Mouse (Mus musculus) thymus, postnatal 25 days (tissue): ENCODE results near the gene Snrnp48.

Source experiments
- DNase-seq: peaks from one replicate; pipeline ENCODE4 v3.0.0; 2022

The Snrnp48 gene

DNA sequence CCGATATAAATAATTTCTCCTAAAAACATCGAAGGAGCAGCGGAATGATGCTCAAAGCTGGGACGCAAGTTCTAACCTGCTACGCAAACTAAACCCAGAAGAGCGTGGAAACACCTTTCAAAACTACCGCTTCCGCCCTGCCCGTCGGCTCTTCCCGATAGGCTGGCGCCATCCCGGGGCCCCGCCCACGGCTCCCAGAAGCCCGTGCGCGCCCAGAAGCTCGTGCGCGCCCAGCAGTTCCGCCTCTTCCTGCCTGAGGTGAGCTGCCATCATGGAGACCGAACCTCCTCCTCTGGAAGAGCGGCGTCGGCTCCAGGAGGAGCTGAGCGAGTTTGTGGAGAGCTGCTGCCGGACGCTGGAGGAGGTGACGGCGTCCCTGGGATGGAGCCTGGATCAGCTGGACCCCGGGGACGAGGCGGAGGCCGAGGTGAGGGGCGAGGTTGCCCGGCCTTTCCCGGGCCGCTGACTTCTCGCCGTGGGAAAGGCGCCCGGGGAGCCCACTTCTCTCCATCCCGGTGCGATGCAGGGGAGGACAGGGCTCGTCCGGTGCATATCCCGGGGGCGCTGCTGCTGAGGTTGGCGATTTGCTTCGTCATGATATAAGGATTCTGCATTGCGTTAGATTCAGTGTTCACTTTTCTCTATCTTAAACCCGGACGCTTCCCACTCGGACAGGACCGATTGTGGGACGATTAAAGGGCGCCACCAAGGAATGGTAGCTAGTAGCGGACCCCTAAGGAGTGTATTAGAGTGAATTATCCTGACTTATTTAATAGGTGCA lies at the start of gene Snrnp48:
Gene Snrnp48 (plus strand): TSS at position 237 of the 781 bp plus-strand sequence.
- peak; percentile 89 for DNase-seq

- DNase-seq = no peak
These were observed 49.2 kb upstream of the Snrnp48 start for GRCm38 (mm10) chr13:38155523-38155922.

- no peak for DNase-seq
These were observed 47.1 kb upstream of the Snrnp48 start for GRCm38 (mm10) chr13:38157635-38158034.

- DNase-seq = no peak
These were observed 42.7 kb upstream of the Snrnp48 start for GRCm38 (mm10) chr13:38162002-38162401.

DNA sequence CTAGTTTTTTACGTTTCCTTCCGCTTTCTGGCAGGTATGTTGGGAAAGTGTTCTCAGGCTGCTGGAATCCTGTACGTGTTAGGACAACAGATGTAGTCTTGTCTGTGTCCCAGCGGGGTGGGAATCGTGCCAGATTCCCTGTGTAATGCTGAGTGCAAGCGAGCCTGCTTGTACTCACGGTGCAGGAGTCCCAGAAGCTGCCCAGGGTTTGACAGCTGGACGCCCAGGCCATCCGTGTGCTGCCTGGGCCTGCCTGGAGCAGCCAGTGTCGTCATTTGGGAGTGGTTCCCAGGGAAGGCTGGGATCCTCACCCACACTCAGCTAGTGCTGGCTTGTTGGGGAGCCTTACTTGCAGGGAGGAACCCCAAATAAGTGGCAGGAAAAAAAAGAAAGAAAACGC lies 42.1 kb upstream of the Snrnp48 start:
- DNase-seq = no peak

GRCm38 (mm10) chr13:38164932-38165331 lies 39.8 kb upstream of the Snrnp48 start:
- DNase-seq = no peak

DNA sequence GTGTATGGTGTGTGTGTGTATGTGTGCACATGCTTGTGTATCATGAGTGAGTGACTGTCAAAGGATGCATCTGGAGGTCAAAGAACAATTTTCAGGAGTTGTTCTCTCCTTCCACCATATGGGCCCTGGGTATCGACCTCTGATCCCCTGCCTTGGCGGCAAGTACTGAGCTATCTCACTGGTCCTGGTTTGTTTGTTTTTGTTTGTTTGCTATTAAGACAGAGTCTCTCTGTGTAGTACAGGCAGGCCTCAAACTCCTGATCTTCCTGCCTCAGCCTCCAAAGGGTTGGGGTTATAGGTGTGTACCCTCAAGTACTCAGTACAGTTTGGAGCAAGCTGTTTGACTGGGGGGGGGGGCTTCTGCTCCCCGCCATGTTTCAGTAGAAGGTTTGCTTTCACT lies 37.7 kb upstream of the Snrnp48 start:
- DNase-seq = no peak

DNA sequence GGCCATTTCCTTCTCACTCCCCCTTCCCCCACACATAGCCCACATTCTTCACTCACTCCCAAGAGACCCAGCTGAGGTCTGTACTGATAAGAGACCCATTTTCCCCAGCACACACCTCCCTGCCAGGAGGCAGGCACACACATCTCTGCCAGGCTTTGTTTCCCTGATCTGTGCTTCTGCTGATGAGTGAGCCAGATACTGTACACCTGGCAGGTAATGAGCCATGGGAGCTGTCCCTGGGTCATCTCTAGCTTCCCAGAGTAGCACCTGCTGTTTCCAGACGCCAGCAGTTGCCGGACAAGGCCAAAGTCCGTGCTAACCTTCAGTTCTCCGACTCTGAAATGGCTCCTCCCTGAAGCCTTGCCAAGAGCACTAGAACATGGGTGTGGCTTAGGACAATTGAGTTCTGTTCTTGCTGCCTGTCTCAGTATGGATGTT lies 34.0 kb upstream of the Snrnp48 start:
- DNase-seq = no peak

- DNase-seq = no peak
These were observed 11.3 kb upstream of the Snrnp48 start for GRCm38 (mm10) chr13:38193406-38193805.

- no peak for DNase-seq
These were observed 3.3 kb upstream of the Snrnp48 start for GRCm38 (mm10) chr13:38201413-38201812.

DNA sequence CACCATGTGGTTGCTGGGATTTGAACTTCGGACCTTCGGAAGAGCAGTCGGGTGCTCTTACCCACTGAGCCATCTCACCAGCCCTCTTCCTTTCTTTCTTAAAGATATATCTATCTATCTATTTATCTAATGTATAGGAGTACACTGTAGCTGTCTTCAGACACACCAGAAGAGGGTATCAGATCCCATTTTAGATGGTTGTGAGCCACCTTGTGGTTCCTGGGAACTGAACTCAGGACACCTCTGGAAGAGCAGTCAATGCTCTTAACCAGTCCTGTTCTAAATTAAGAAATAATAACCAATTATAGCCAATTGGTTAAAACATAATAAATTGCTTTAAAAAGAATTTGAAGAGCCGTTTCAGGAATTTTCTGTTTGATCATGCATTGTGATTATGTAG lies 567 bp upstream of the Snrnp48 start:
- no peak for DNase-seq

DNA sequence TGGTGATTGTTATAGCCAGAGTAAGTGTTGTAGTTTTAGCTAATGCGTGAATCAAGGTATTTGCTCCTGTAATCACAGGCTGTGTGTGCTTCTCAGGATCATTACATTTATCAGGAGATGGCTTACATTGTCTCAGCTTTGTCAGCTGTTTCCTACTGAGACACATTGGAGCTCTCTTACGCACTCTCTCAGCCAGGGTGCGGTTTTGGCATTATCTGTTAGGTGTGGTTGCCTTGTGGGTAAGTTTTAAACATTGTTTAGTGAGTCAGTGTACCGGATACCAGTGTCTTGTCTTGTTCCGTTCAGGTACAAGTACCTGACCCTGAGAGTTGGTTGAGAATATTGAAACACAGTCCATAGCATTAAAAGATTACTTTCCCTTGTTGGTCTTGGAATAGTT lies 6.4 kb downstream of the Snrnp48 start:
- no peak for DNase-seq

- DNase-seq = no peak
These were observed 13.9 kb downstream of the Snrnp48 start for GRCm38 (mm10) chr13:38218686-38219085.

DNA sequence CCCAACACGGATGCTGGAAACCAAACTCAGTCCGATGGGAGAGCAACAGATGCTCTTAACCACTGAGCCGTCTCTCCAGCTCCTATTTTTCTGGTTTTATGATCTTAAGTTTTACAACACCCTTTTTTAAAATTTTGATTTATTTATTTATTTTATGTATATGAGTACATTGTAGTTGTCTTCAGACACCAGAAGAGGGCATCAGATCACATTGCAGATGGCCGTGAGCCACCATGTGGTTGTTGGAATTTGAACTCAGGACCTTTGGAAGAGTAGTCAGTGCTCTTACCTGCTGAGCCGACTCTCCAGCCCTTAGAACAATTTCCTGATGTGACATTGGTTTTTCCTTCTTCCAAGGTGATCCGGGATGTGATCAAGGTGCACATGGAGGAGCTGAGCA lies 15.6 kb downstream of the Snrnp48 start:
- no peak for DNase-seq

DNA sequence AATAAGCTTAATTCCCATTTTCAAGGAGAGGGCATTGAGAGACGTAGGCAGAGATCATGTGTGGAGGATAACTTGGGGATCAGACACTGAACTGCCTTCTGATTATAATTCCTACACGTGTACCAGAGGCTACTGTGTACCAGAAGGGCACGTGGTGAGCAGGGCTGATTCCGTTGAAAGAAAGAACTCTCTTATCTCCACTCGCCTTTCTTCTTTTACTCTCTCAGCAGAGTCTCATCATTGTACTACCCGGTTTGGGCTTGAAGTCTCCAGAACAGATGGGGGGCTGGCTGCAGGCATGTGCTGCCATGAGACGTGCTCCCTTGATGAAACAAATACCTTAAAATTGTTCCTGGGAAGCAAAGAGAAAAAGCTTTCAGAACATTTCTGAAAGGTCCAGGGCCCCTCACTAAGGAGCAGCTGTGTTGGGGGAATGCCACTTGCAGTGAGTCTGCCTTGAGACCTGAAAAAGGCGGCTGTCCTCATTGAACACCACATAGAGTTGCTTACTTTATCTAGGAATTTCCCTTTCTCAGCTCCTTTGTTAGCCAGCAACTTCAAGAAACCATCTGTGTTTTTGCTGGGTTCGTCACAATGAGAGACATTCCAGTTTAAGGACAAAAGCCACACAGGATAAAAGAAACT lies 25.6 kb downstream of the Snrnp48 start:
- DNase-seq = no peak

DNA sequence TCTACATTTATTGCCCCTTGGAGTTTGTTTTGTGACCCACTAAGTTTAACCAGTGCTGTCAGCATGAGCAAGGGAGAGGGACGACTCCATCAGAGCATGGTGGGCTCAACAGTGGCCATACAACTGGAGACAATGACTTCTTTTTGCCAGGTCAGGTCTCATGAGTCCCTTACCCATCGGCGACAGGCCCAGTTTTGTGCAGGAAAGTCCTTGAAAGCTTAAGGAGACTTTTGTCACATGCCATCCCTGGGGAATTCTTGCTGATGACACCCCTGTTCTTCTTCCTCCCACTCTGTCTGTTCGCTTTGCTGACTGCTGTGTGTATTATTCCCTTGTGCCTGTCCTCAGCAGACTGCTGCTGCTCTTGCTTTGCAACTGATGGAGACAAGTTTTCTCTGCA lies 27.7 kb downstream of the Snrnp48 start:
- DNase-seq = no peak

DNA sequence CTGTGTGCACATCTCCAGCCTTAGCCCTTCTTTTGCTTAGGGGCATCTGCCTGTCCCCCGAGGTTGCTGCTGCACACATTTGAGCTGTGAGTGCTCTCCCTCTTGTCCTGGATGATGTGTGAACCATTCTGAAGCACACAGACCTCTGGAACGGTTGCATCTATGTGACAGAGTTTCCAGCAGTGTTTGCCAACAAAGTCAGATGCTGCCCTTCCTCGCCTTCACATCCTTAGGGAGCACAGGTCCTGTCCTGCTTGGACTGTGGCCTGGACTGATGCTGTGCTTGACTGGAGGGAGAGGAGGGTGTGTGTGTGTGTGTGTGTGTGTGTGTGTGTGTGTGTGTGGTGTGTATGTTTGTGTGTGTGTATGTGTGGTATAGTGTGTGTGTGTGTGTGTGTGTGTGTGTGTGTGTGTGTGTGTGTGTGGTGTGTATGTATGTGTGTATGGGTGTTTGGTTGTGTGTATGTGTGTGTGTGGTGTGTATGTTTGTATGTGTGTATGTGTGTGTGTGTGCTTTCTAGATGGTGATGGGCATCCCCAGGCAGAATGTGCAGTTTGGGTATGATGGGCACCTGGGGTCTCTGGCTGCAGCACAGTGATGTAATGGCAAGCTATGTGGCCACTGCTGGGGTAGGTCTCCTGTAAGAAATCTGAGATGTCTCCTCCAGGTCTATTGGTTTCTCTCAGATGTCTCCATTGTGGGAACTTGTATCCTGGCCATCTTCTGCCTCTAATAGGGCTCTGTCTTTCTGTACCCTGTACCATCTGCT lies 28.3 kb downstream of the Snrnp48 start:
- DNase-seq = no peak

- no peak for DNase-seq
These were observed 29.9 kb downstream of the Snrnp48 start for GRCm38 (mm10) chr13:38234651-38235050.

DNA sequence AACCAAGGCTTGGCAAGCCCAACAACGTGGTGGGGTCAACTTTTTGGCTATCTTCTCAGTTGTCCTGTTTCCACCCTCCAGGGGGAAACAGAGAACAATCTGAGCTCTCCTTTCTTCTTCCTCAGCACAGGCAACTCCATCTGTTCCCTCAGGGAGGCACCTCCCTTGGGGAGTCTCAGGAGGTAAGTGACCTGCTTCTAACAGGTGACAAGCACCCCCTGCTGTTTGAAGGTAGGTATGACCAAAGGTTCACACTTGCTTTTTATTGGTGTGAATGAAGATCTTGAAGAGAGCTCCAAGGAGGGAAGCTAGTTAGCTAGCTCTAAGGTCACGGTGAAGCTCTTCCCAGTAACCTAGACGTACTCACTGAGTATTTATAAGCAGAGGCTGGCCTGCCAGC lies 30.6 kb downstream of the Snrnp48 start:
- DNase-seq = peak; percentile 10

DNA sequence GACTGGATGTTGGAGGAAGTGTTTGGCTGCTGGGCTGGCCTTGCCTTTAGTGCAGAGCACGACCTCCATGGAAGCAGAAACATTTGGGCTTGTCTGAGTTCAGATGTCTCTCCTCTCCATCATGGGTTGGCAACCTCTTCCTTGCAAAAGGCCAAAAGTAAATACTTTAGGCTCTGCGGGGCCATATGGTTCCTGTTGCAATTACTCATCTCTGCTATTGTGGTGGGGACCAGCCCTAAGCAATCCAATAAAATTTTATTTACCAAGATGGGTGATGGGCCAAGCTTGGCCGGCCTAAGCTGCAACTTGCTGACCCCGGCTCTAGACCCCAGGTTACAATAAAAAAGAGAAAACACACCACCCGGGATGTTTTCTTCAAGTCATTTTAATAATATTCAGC lies 43.4 kb downstream of the Snrnp48 start:
- no peak for DNase-seq

- DNase-seq = no peak
These were observed 46.5 kb downstream of the Snrnp48 start for GRCm38 (mm10) chr13:38251226-38251625.

DNA sequence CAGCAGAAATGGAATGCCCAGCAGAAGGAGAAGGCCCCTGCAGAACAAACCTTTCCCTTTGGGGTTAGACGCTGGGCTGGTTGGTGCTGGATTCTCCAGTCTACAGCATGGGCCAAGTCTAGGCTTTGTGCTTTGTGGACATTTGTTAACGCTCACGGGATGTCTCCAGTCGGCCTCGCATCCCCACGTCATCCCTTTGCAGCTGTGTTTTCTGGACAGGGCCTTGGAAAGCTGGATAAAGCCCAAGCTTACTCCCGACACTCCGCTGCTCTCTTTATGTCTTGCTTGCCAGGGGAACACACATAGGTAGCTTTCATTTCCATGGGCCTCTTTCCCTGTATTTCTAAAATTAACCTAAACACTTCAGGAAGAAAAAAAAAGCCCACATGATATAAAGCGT lies 49.0 kb downstream of the Snrnp48 start:
- DNase-seq = no peak

DNA sequence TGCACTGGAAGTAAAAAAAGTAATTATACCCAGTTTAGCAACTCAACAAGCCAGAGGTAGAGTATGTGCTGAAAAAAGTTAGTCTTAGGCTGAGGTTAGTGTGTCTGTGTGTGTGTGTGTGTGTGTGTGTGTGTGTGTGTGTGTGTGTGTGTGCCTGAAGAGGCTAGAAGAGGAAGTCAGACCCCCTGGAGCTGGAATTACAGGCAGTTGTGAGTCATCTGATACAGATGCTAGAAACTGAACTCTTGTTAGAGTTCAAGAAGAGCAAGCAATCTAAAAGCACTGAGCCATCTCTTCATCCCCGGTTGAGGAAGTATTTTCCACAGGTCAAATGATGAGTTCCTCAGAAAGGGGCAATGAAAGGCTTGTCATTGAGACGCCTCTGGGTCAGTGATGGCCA lies 54.2 kb downstream of the Snrnp48 start:
- no peak for DNase-seq
